Comparison of ENCODE assay signal across 12 mouse cellular contexts in genomic region chr4:77155561-77155960, GRCm38 (mm10).
DNase-seq lines count a peak whose midpoint lies in the region; ATAC-seq lines count a peak whose summit lies in the region.
"Had no signal": no experiment of that assay in that cellular context is flagged by ENCODE, and none has a peak within 500 bp of the region (broad histone marks: within the 10 kb centered on the region; RNA-seq: fewer than 3 reads in every experiment).

No protein-coding gene starts in this region.

- H3K4me3 ChIP-seq in hindbrain, embryonic 16.5 days (ENCODE audit: low read length), result no peak overlapping the region
- H3K4me3 ChIP-seq in hindbrain, embryonic 12.5 days, result no peak overlapping the region
- no peak overlapping the region for H3K4me3 ChIP-seq in intestine, embryonic 16.5 days (ENCODE audit: low read length)

- no peaks in the 10 kb centered on the region for H3K4me1 ChIP-seq in hindbrain, embryonic 16.5 days (ENCODE audit: control insufficient read depth, insufficient read depth, low read depth, low read length)
- H3K4me1 ChIP-seq in hindbrain, embryonic 12.5 days, result no peaks in the 10 kb centered on the region
- no peaks in the 10 kb centered on the region for H3K4me1 ChIP-seq in intestine, embryonic 16.5 days (ENCODE audit: control insufficient read depth, insufficient read depth, low read length)

- intact Hi-C loops in heart, postnatal 36 days (cut with DNase I), result no loop called here

- H3K9me3 ChIP-seq in hindbrain, embryonic 16.5 days (ENCODE audit: control insufficient read depth, low read length), result no peaks in the 10 kb centered on the region
- H3K9me3 ChIP-seq in hindbrain, embryonic 12.5 days (replicated peaks), result no peaks in the 10 kb centered on the region
- no peaks in the 10 kb centered on the region for H3K9me3 ChIP-seq in intestine, embryonic 16.5 days (ENCODE audit: control insufficient read depth, low read length)
- H3K9me3 ChIP-seq: G1E had no signal

- 60% methylated on average over 2 of the region's 2 CpGs for WGBS in hindbrain, embryonic 16.5 days
- whole genome bisulfite sequencing in hindbrain, embryonic 12.5 days, result 79% methylated on average over 2 of the region's 2 CpGs
- 78% methylated on average over 2 of the region's 2 CpGs for WGBS in intestine, embryonic 16.5 days

- DNase-seq in cerebellum, adult 8-10 months, result peak; percentile 30
- DNase-seq in layer of hippocampus, adult 18-20 months (ENCODE audit: low spot score in 2 of 2), result peak; percentile 71 to 84
- peak; percentile 44 to 66 for DNase-seq in right cerebral cortex, postnatal 10 days (ENCODE audit: low spot score in 2 of 2)
- no peak for DNase-seq in spleen, postnatal 10 days (ENCODE audit: low spot score in 2 of 2)
- no peak for DNase-seq in heart, postnatal 36 days
- DNase-seq: B cell, adult 2 months; kidney, adult 8-10 months; lung, adult 18-20 months had no signal

- ATAC-seq in hindbrain, embryonic 16.5 days, result peak; percentile 77
- no peak for ATAC-seq in hindbrain, embryonic 12.5 days (ENCODE audit: low FRiP score)
- no peak for ATAC-seq in intestine, embryonic 16.5 days

- H3K36me3 ChIP-seq in hindbrain, embryonic 16.5 days (ENCODE audit: control insufficient read depth, insufficient read depth, low read length), result no peaks in the 10 kb centered on the region
- no peaks in the 10 kb centered on the region for H3K36me3 ChIP-seq in hindbrain, embryonic 12.5 days
- no peaks in the 10 kb centered on the region for H3K36me3 ChIP-seq in intestine, embryonic 16.5 days (ENCODE audit: control insufficient read depth, insufficient read depth, low read length)
- H3K36me3 ChIP-seq: G1E had no signal

- no peaks in the 10 kb centered on the region for H3K27me3 ChIP-seq in hindbrain, embryonic 16.5 days (replicated peaks; ENCODE audit: control insufficient read depth, insufficient read depth, low read length)
- H3K27me3 ChIP-seq in hindbrain, embryonic 12.5 days, result no peaks in the 10 kb centered on the region
- H3K27me3 ChIP-seq in intestine, embryonic 16.5 days (replicated peaks; ENCODE audit: control insufficient read depth, insufficient read depth, low read length), result no peaks in the 10 kb centered on the region

- H3K9ac ChIP-seq in hindbrain, embryonic 16.5 days (ENCODE audit: low read depth, low read length), result no peak overlapping the region
- no peak overlapping the region for H3K9ac ChIP-seq in hindbrain, embryonic 12.5 days
- H3K9ac ChIP-seq in intestine, embryonic 16.5 days (ENCODE audit: low read depth, low read length), result no peak overlapping the region

- no peak overlapping the region for H3K4me2 ChIP-seq in hindbrain, embryonic 16.5 days (ENCODE audit: low read length)
- no peak overlapping the region for H3K4me2 ChIP-seq in hindbrain, embryonic 12.5 days (replicated peaks)
- H3K4me2 ChIP-seq in intestine, embryonic 16.5 days (ENCODE audit: low read depth, low read length), result no peak overlapping the region

- no peak overlapping the region for H3K27ac ChIP-seq in hindbrain, embryonic 16.5 days (ENCODE audit: low read depth, low read length)
- H3K27ac ChIP-seq in hindbrain, embryonic 12.5 days, result no peak overlapping the region
- no peak overlapping the region for H3K27ac ChIP-seq in intestine, embryonic 16.5 days (ENCODE audit: low read length)

Comparison
In these comparisons a context has a peak if more than half of its experiments do, and no peak if none do; other contexts are left out.
1. DNase-seq: peak in cerebellum, adult 8-10 months (single experiment), layer of hippocampus, adult 18-20 months (2 of 2) and right cerebral cortex, postnatal 10 days (2 of 2); none in spleen, postnatal 10 days (0 of 2) and heart, postnatal 36 days (0 of 2).